14 mouse cellular contexts compared by ENCODE assay signal in the genomic region with DNA sequence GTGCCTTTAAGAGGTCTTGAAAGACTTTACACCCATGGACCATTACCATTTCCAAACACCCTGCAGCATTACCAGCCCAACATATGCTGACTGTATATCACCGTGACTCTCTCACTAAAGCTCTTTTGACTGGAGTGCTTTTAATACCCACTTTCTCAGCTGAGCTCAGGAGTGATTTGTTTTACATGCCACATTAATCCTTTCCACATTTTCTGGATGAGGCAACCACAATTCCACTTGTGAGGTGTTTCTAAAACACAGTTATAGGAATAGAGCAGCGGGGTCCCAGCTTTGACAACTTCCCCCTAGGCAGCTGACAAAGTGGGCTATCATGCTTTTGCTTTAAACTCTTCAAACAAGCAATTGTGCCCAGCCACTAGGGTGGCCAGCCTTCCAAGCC.
A peak's percentile ranks its signal among the peaks of the same experiment; 100 is the strongest.
DNase-seq lines count a peak whose midpoint lies in the region; ATAC-seq lines count a peak whose summit lies in the region.
"Had no signal": no experiment of that assay in that cellular context is flagged by ENCODE, and none has a peak within 500 bp of the region (broad histone marks: within the 10 kb centered on the region; RNA-seq: fewer than 3 reads in every experiment).

No protein-coding gene starts in this region.

- H3K4me1 ChIP-seq in hindbrain, embryonic 12.5 days = no peaks in the 10 kb centered on the region
- no peaks in the 10 kb centered on the region for H3K4me1 ChIP-seq in hindbrain, embryonic 11.5 days (replicated peaks; ENCODE audit: control insufficient read depth, insufficient read depth, low read length)
- H3K4me1 ChIP-seq in forebrain, embryonic 14.5 days (ENCODE audit: control insufficient read depth, insufficient read depth, low read length) = no peaks in the 10 kb centered on the region
- peaks cover 4% of the 10 kb centered on the region; the same call in 1 of the 2 replicates for H3K4me1 ChIP-seq in limb, embryonic 15.5 days
- H3K4me1 ChIP-seq in intestine, embryonic 16.5 days (ENCODE audit: control insufficient read depth, insufficient read depth, low read length) = no peaks in the 10 kb centered on the region
- H3K4me1 ChIP-seq: hindbrain, embryonic 13.5 days; midbrain, embryonic 13.5 days had no signal

- ATAC-seq in hindbrain, embryonic 12.5 days (ENCODE audit: low FRiP score) = peak; percentile 29; the same call in 1 of the 2 replicates
- no peak for ATAC-seq in hindbrain, embryonic 11.5 days (ENCODE audit: low FRiP score)
- ATAC-seq in forebrain, embryonic 14.5 days = peak; percentile 81; the same call in 1 of the 2 replicates
- 0 out of 2 replicates have a peak, but pooled peaks have one; percentile 40 for ATAC-seq in limb, embryonic 15.5 days (ENCODE audit: insufficient number of reproducible peaks, low FRiP score, low TSS enrichment, low read depth)
- ATAC-seq in intestine, embryonic 16.5 days = no peak
- ATAC-seq: midbrain, embryonic 13.5 days had no signal

- H3K4me2 ChIP-seq in hindbrain, embryonic 12.5 days (replicated peaks) = no peak overlapping the region
- no peak overlapping the region for H3K4me2 ChIP-seq in hindbrain, embryonic 11.5 days (replicated peaks; ENCODE audit: low read depth, low read length)
- no peak overlapping the region for H3K4me2 ChIP-seq in forebrain, embryonic 14.5 days (ENCODE audit: low read length)
- H3K4me2 ChIP-seq in limb, embryonic 15.5 days = no peak overlapping the region
- H3K4me2 ChIP-seq in intestine, embryonic 16.5 days (ENCODE audit: low read depth, low read length) = no peak overlapping the region
- H3K4me2 ChIP-seq: hindbrain, embryonic 13.5 days; midbrain, embryonic 13.5 days had no signal

- H3K9me3 ChIP-seq in hindbrain, embryonic 12.5 days (replicated peaks) = no peaks in the 10 kb centered on the region
- no peaks in the 10 kb centered on the region for H3K9me3 ChIP-seq in hindbrain, embryonic 11.5 days (ENCODE audit: control insufficient read depth, low read length)
- no peaks in the 10 kb centered on the region for H3K9me3 ChIP-seq in forebrain, embryonic 14.5 days (replicated peaks; ENCODE audit: control insufficient read depth, low read length)
- H3K9me3 ChIP-seq in limb, embryonic 15.5 days = no peaks in the 10 kb centered on the region
- no peaks in the 10 kb centered on the region for H3K9me3 ChIP-seq in intestine, embryonic 16.5 days (ENCODE audit: control insufficient read depth, low read length)
- H3K9me3 ChIP-seq: hindbrain, embryonic 13.5 days; midbrain, embryonic 13.5 days had no signal

- DNase-seq in hindbrain, embryonic 11.5 days (ENCODE audit: low spot score) = no peak
- peak; percentile 60 for DNase-seq in forebrain, embryonic 14.5 days (ENCODE audit: low spot score)
- DNase-seq in yolk sac, embryonic 10.5 days (ENCODE audit: low spot score) = peak; percentile 4
- no peak for DNase-seq in natural killer cell, adult 2 months (ENCODE audit: low spot score in 2 of 2)
- DNase-seq in adrenal gland, adult 2 months = no peak
- DNase-seq: cerebellum, adult 9-11 months; kidney, adult 9 months; lung, postnatal 4 days; right cerebral cortex, postnatal 4 days had no signal

- H3K27me3 ChIP-seq in hindbrain, embryonic 12.5 days = no peaks in the 10 kb centered on the region
- H3K27me3 ChIP-seq in hindbrain, embryonic 11.5 days (ENCODE audit: control insufficient read depth, insufficient read depth, low read length) = no peaks in the 10 kb centered on the region
- no peaks in the 10 kb centered on the region for H3K27me3 ChIP-seq in forebrain, embryonic 14.5 days (replicated peaks; ENCODE audit: control insufficient read depth, insufficient read depth, low read length)
- no peaks in the 10 kb centered on the region for H3K27me3 ChIP-seq in limb, embryonic 15.5 days
- no peaks in the 10 kb centered on the region for H3K27me3 ChIP-seq in intestine, embryonic 16.5 days (replicated peaks; ENCODE audit: control insufficient read depth, insufficient read depth, low read length)
- H3K27me3 ChIP-seq: hindbrain, embryonic 13.5 days; midbrain, embryonic 13.5 days had no signal

- WGBS in hindbrain, embryonic 12.5 days = 35% methylated on average over 2 of the region's 2 CpGs
- 49% methylated on average over 2 of the region's 2 CpGs for WGBS in hindbrain, embryonic 11.5 days
- 2% methylated on average over 2 of the region's 2 CpGs for WGBS in forebrain, embryonic 14.5 days
- WGBS in limb, embryonic 15.5 days = 16% methylated on average over 2 of the region's 2 CpGs
- 65% methylated on average over 2 of the region's 2 CpGs for WGBS in intestine, embryonic 16.5 days

- no peak overlapping the region for H3K27ac ChIP-seq in hindbrain, embryonic 12.5 days
- no peak overlapping the region for H3K27ac ChIP-seq in hindbrain, embryonic 11.5 days (ENCODE audit: low read depth, low read length)
- H3K27ac ChIP-seq in forebrain, embryonic 14.5 days (ENCODE audit: low read depth, low read length) = no peak overlapping the region
- no peak overlapping the region for H3K27ac ChIP-seq in limb, embryonic 15.5 days
- H3K27ac ChIP-seq in intestine, embryonic 16.5 days (ENCODE audit: low read length) = no peak overlapping the region
- H3K27ac ChIP-seq: hindbrain, embryonic 13.5 days; midbrain, embryonic 13.5 days had no signal

- no peaks in the 10 kb centered on the region for H3K36me3 ChIP-seq in hindbrain, embryonic 12.5 days
- no peaks in the 10 kb centered on the region for H3K36me3 ChIP-seq in hindbrain, embryonic 11.5 days (ENCODE audit: control insufficient read depth, insufficient read depth, low read length)
- H3K36me3 ChIP-seq in forebrain, embryonic 14.5 days (ENCODE audit: control insufficient read depth, insufficient read depth, low read length) = no peaks in the 10 kb centered on the region
- H3K36me3 ChIP-seq in limb, embryonic 15.5 days = no peaks in the 10 kb centered on the region
- no peaks in the 10 kb centered on the region for H3K36me3 ChIP-seq in intestine, embryonic 16.5 days (ENCODE audit: control insufficient read depth, insufficient read depth, low read length)
- H3K36me3 ChIP-seq: hindbrain, embryonic 13.5 days; midbrain, embryonic 13.5 days had no signal

- H3K9ac ChIP-seq in hindbrain, embryonic 12.5 days = no peak overlapping the region
- H3K9ac ChIP-seq in hindbrain, embryonic 11.5 days (ENCODE audit: low read depth, low read length) = no peak overlapping the region
- no peak overlapping the region for H3K9ac ChIP-seq in forebrain, embryonic 14.5 days (ENCODE audit: low read length)
- no peak overlapping the region for H3K9ac ChIP-seq in limb, embryonic 15.5 days
- H3K9ac ChIP-seq in intestine, embryonic 16.5 days (ENCODE audit: low read depth, low read length) = no peak overlapping the region
- H3K9ac ChIP-seq: hindbrain, embryonic 13.5 days; midbrain, embryonic 13.5 days had no signal

- H3K4me3 ChIP-seq in hindbrain, embryonic 12.5 days = no peak overlapping the region
- H3K4me3 ChIP-seq in hindbrain, embryonic 11.5 days (ENCODE audit: low read depth, low read length) = no peak overlapping the region
- H3K4me3 ChIP-seq in forebrain, embryonic 14.5 days (ENCODE audit: low read depth, low read length) = no peak overlapping the region
- H3K4me3 ChIP-seq in limb, embryonic 15.5 days = no peak overlapping the region
- no peak overlapping the region for H3K4me3 ChIP-seq in intestine, embryonic 16.5 days (ENCODE audit: low read length)
- H3K4me3 ChIP-seq: hindbrain, embryonic 13.5 days; midbrain, embryonic 13.5 days had no signal

Comparison
In these comparisons a context has a peak if more than half of its experiments do, and no peak if none do; other contexts are left out.
1. ATAC-seq: peak in hindbrain, embryonic 12.5 days (single experiment), forebrain, embryonic 14.5 days (single experiment) and limb, embryonic 15.5 days (single experiment); none in hindbrain, embryonic 11.5 days (single experiment) and intestine, embryonic 16.5 days (single experiment).
2. DNase-seq: peak in forebrain, embryonic 14.5 days (single experiment) and yolk sac, embryonic 10.5 days (single experiment); none in hindbrain, embryonic 11.5 days (single experiment), natural killer cell, adult 2 months (0 of 2) and adrenal gland, adult 2 months (single experiment).